Mouse (Mus musculus) induced T-regulatory cell, adult 2 months (primary cell): Measurements from ENCODE around the gene Rgr.
A peak's percentile ranks its signal among the peaks of the same experiment; 100 is the strongest.

Experiments used
- DNase-seq: peaks from one replicate; pipeline ENCODE4 v3.0.0-alpha.2; 2012; ENCODE audit warnings: low read depth

The Rgr gene

DNA sequence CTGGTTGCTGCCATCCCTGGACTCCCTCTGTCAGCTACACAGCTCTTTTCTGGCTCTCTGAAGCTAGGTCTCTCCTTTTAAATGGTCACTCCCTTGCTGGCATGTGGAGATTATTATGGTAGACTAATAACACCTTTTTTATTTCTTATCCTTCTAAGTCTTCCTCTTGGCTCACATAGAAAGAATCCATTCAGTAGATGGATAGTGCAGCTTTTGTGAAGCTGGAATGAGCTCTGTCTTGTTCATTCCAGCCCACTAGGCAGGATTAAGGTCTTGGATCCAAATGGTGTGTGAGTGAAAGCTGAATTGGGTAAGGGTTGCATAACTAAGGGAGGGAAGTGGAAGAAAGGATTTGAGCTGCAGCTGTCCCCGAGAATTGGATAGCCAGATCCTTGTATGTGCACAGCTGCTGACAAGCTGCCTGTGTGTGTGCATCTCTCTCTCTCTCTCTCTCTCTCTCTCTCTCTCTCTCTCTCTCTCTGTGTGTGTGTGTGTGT, at the start of gene Rgr:
Gene Rgr (minus strand): TSS at position 51 of the 497 bp plus-strand sequence.
- no peak for DNase-seq

GRCm38 (mm10) chr14:37097956-37098530, 49.3 kb upstream of the Rgr start, which contains the start of gene Cdhr1:
Gene Cdhr1, minus strand, starts transcription at chr14:37098347.
- DNase-seq, result no peak

GRCm38 (mm10) chr14:37095556-37095955, 46.8 kb upstream of the Rgr start:
- no peak for DNase-seq

DNA sequence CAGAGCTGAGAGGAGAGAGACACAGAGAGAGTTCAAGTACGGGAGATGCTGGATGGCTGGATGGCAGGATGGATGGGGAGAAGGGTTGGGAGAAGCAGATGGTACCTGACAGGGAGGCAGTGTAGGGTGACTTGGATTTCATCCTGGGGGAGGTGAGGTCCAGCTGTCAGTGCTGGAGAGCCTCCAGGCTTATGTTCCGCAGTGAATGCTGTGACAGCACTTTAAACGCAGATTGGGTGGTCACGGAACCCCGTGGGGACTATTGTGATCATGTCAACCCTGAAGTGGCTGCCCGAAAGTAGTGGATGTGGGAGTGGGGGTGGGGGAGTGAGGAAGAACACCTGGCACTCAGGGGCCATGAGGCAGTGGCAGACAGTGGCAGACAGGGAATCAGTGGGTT, 45.7 kb upstream of the Rgr start:
- DNase-seq, result no peak

DNA sequence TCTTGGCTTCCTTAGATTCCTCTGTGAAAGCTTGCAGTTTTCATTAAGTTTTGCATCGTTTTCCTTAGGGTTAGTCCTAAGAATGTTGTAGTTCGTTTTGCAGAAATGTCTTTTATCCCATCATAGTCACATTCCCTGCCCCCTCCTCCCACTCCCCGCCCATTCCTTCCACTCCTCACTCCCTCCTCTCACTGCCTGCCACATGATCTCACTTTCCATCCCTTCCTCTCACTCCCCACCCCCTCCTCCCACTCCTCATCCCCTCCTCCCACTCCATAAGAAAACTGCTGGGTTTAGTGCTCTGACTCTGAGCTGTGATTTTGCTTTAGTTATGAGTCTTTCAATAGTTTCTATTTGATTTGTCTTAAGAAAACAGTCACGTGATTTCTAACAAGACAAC, 35.0 kb upstream of the Rgr start:
- no peak for DNase-seq

DNA sequence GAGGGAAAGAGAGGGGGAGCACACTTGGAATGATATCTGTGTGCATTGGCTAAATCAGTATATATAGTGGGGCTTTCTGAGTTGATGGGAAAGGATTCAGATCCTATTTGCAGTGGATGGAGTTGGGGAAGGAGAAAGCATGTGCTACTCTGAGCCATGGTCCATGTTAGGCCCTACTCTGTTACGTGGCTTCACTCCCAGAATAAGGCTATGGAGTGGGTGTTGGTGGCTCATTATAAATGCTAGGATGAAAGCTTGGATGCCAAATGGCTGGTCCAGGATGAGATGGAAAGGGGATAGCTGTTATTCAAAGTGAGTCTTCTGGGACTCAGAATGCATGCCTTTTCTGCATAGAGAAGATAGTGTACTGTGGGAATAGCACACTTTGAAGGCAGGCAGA, 32.0 kb upstream of the Rgr start:
- no peak for DNase-seq

GRCm38 (mm10) chr14:37068516-37068915, 19.8 kb upstream of the Rgr start:
- peak; percentile 28 for DNase-seq

DNA sequence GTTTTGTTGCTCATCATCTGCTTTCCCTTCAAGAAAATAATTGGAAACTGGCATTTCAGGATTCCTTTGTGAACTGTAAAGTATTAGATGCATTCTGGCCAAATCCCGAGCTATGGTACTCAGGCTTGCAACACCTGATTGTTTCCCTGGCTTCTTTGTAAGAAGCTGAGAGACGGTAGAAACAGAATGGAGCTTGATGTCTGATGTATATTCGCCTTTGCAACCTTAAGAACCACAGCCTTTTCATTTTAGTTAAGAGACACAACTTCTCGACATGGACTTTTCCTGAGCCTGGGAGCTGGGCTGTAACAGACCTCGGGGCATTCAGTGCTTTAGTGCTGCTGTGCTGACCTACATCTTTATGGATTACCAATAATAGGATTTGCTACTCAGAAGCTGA, 18.9 kb upstream of the Rgr start, which contains the start of gene Lrit2:
Gene Lrit2 (plus strand): TSS at position 301 of the 400 bp plus-strand sequence.
- DNase-seq, result no peak

DNA sequence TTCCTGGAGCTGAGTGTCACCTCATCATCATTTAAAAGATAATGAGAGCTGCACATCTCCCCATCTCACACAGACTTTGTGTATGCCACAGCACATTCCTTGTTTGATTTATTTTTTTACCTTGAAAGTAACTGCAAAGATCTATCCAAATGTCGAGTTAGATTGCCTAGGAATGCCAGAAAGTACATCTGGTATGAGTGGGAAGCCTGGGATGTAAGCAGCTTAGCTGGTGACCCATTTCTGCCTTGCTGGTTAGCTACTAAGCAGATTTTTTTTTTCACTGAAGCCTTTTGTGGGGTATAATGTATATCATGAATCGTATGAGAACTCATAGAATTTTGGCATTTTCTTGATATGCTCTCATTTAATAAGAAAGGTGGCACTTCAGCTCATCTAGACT, 17.9 kb upstream of the Rgr start:
- no peak for DNase-seq

DNA sequence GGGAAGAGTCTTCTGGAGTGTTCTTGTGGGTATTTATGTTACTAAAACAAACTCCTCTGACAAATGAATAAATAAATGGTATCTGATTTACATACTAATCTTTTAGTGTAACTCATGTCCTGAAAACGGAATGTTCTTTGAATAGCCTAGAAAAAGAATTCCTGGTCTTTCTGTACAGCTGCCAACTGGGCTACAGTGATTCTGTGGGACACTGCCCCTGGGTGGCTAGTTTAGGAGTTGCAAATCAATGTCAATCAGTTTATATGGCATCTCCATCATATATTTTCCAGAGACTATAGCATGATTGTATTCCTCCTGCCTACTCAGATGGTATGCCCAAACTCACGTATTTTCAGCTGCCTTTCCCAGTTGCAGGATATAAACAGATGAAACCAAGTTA, 16.1 kb upstream of the Rgr start:
- no peak for DNase-seq

- peak; percentile 2 for DNase-seq
These were observed 14.3 kb downstream of the Rgr start for GRCm38 (mm10) chr14:37034432-37034831.

- DNase-seq, result peak; percentile 73
These were observed 15.5 kb downstream of the Rgr start for GRCm38 (mm10) chr14:37033241-37033640.

GRCm38 (mm10) chr14:37032481-37033104, 16.2 kb downstream of the Rgr start:
- no peak for DNase-seq

- DNase-seq, result no peak
These were observed 20.2 kb downstream of the Rgr start for GRCm38 (mm10) chr14:37028555-37028954.

DNA sequence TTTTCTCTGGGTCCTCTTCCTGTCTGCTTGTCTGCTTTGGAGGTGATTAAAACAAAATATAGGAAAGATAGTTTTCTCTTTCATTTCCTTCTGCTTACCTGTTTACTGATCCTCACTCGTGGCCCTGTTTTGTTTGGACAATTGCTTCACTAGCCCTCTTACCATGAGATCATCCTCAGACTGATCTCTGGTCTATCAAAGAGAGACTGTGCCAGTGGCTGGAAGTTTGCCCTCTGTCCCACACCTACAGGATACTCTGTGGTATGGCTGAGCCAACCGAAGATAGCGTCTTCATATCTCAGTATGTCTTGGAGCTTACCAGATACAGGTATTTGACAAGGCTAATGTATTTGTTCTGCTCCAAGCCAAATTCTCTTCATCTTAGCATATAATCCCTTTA, 20.8 kb downstream of the Rgr start:
- DNase-seq, result no peak

DNA sequence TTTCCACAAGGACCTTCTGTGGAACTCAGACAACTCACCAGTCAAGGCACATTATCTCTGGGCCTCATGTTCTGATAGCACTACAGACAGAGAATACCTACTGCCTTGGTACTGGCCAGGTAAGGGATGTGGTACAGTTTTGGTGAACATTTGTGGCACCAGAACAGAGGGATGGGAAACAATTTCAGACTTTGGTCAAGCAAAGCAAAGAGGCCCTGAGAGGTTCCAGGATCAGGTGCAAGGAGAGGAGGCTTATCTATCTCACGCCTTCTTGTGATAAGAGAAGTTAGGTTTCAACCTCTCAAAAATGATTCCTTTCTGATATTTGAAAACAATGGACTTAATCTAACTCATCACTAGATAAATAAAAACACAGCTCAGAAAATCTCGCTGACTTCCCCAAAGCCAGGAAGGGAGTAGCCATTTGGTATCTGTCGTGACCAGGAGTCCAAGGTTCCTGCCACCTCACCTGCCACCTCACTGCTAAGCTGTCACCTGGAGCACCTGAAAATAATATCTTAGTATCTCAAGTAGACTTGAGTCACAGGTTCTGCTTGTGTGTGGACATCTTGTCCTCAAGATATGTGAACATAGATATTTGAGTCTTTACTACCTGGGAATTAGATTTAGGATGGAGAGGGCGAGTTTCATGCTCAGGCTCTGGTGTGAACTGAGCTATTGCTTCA, 21.4 kb downstream of the Rgr start:
- DNase-seq, result no peak

GRCm38 (mm10) chr14:37015894-37016293, 32.9 kb downstream of the Rgr start:
- peak; percentile 6 for DNase-seq

DNA sequence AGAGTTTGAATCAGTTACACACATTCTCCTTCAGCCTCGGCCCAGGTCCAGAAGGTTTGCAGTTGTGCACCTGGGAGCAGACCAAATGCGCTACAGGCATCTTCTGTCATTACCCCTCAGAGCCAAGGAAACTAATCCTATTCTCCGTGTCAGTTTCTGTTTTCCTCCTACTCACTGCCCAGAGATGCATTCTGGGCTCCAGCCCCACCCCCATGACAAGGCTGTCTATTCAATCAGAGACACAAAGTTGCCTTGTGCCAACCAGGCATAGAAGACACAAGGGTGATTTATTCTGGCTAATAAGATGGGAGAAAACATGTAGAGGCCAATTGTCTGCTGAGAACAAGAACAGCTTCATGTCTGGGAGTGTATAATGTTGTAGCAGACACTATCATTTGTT, 35.1 kb downstream of the Rgr start:
- no peak for DNase-seq

DNA sequence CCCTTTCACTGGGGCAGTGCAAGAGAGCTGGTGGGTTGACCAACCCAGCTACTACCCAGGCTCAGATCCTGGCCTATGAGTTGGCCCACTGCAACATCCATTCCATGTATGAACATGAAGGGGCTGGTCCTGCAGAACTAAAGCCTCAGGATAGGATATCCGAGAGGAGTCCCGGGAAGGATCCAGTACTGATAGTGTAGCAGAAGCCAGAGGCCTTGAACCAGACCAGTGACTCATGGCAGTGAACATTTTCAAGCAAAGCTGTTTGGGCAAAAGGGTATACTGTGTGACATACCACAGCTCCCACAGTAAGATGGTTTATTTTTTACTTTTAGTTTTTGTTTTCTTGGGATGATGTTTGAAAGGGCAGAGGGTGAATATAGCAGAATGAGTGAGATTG, 39.1 kb downstream of the Rgr start:
- DNase-seq, result no peak

- no peak for DNase-seq
These were observed 42.3 kb downstream of the Rgr start for GRCm38 (mm10) chr14:37006489-37006888.

- no peak for DNase-seq
These were observed 42.9 kb downstream of the Rgr start for GRCm38 (mm10) chr14:37005865-37006264.

GRCm38 (mm10) chr14:37003431-37004095, 45.2 kb downstream of the Rgr start:
- DNase-seq, result no peak

- DNase-seq, result no peak
These were observed 45.9 kb downstream of the Rgr start for GRCm38 (mm10) chr14:37002852-37003251.
